Mouse (Mus musculus): Measurements from ENCODE around the gene Cdhr2. TPM values are rescaled to one million over a fixed set of nuclear protein-coding genes. Genes with fewer than 3 reads are reported as not detected.

Cdhr2 gene
- polyA plus RNA-seq, 1 experiment, result not detected

GRCm38 (mm10) chr13:54783698-54784097 is 82.4 kb downstream of the Cdhr2 start, which contains the start of gene Eif4e1b:
Eif4e1b (plus strand) TSS chr13:54783998.
- Histone ChIP-seq H3K4me3 (ENCODE audit: insufficient read depth, low read depth, low read length) (no peak within 1 kb of the TSS), H3K4me1 (ENCODE audit: control insufficient read depth, insufficient read depth, low read length) (peaks cover 7% of the 10 kb centered on the region; the same call in 1 of the 2 replicates), H3K27ac (ENCODE audit: insufficient read depth, low read depth, low read length) (no peak within 1 kb of the TSS)
- 95% methylated on average over 4 of the region's 4 CpGs for WGBS
- TF ChIP-seq CTCF (IDR thresholded peaks at IDR 0.05; ENCODE audit: insufficient read depth, low read depth, low read length) (no peak), POLR2A (IDR thresholded peaks at IDR 0.05; ENCODE audit: insufficient read depth, low read depth, low read length) (no peak)

Other genes with a start within 250 kb of the Cdhr2 start
- gene Thoc3, start 232.6 kb upstream of the Cdhr2 start, polyA plus RNA-seq (2012; ENCODE audit: insufficient read depth, insufficient read length, low replicate concordance, missing spikeins), result not detected in 2 replicates
- gene Simc1, start 197.7 kb upstream of the Cdhr2 start, polyA plus RNA-seq (2012; ENCODE audit: insufficient read depth, insufficient read length, low replicate concordance, missing spikeins), result not detected in 2 replicates
- gene 4833439L19Rik, start 136.0 kb upstream of the Cdhr2 start, polyA plus RNA-seq (2012; ENCODE audit: insufficient read depth, insufficient read length, low replicate concordance, missing spikeins), result not detected in 2 replicates
- not detected in 2 replicates for gene Arl10, start 126.4 kb upstream of the Cdhr2 start, polyA plus RNA-seq (2012; ENCODE audit: insufficient read depth, insufficient read length, low replicate concordance, missing spikeins)
- not detected in 2 replicates for gene Nop16, start 111.4 kb upstream of the Cdhr2 start, polyA plus RNA-seq (2012; ENCODE audit: insufficient read depth, insufficient read length, low replicate concordance, missing spikeins)
- not detected in 2 replicates for gene Higd2a, start 111.3 kb upstream of the Cdhr2 start, polyA plus RNA-seq (2012; ENCODE audit: insufficient read depth, insufficient read length, low replicate concordance, missing spikeins)
- not detected in 2 replicates for gene Cltb, start 90.1 kb upstream of the Cdhr2 start, polyA plus RNA-seq (2012; ENCODE audit: insufficient read depth, insufficient read length, low replicate concordance, missing spikeins)
- gene Faf2, start 79.7 kb upstream of the Cdhr2 start, polyA plus RNA-seq (2012; ENCODE audit: insufficient read depth, insufficient read length, low replicate concordance, missing spikeins), result not detected in 2 replicates
- gene Rnf44, start 7.6 kb upstream of the Cdhr2 start, polyA plus RNA-seq (2012; ENCODE audit: insufficient read depth, insufficient read length, low replicate concordance, missing spikeins), result not detected in 2 replicates
- not detected in 2 replicates for gene Gprin1, start 48.4 kb downstream of the Cdhr2 start, polyA plus RNA-seq (2012; ENCODE audit: insufficient read depth, insufficient read length, low replicate concordance, missing spikeins)
- gene Sncb, start 65.1 kb downstream of the Cdhr2 start, polyA plus RNA-seq (2012; ENCODE audit: insufficient read depth, insufficient read length, low replicate concordance, missing spikeins), result not detected in 2 replicates
- gene Eif4e1b, start 82.5 kb downstream of the Cdhr2 start, polyA plus RNA-seq (2012; ENCODE audit: insufficient read depth, insufficient read length, low replicate concordance, missing spikeins), result not detected in 2 replicates
- gene Tspan17, start 87.9 kb downstream of the Cdhr2 start, polyA plus RNA-seq (2012; ENCODE audit: insufficient read depth, insufficient read length, low replicate concordance, missing spikeins), result not detected in 2 replicates
- not detected in 2 replicates for gene Unc5a, start 247.9 kb downstream of the Cdhr2 start, polyA plus RNA-seq (2012; ENCODE audit: insufficient read depth, insufficient read length, low replicate concordance, missing spikeins)

All from olfactory bulb, adult 2 months (tissue).